Mouse (Mus musculus): Measurements from ENCODE around the gene Eepd1. TPM values are rescaled to one million over a fixed set of nuclear protein-coding genes. Genes with fewer than 3 reads are reported as not detected.

Eepd1 gene
- total RNA-seq, 2 experiments from 2014 or later: 2.1 to 2.8 TPM

- no peak for ATAC-seq (replicated peaks; ENCODE audit: low FRiP score, low TSS enrichment, poor library complexity, severe bottlenecking)
Measured at GRCm38 (mm10) chr9:25567071-25567470, 85.7 kb downstream of the Eepd1 start.

GRCm38 (mm10) chr9:25568783-25569182 lies 87.4 kb downstream of the Eepd1 start:
- no peak for ATAC-seq (replicated peaks; ENCODE audit: low FRiP score, low TSS enrichment, poor library complexity, severe bottlenecking)

DNA sequence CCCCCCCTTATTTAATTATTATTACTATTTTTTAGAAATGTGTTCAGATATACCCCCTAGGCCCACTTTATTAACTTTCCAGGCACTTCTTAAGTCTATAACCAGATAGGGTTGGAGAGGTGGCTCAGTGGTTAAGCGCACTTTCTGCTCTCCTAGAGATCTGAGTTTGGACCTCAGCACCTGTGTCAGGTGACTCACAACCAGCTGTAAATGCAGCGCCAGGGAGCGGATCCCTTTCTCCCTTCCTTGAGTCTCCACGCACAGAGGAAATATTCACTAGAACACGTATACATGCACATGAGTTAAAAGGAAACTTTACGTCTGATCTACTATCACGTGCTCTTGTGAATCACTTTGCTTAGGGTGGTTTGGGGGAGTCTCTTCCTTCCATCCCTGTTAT lies 88.7 kb downstream of the Eepd1 start:
- no peak for ATAC-seq (replicated peaks; ENCODE audit: low FRiP score, low TSS enrichment, poor library complexity, severe bottlenecking)

GRCm38 (mm10) chr9:25570436-25570835 lies 89.1 kb downstream of the Eepd1 start:
- no peak for ATAC-seq (replicated peaks; ENCODE audit: low FRiP score, low TSS enrichment, poor library complexity, severe bottlenecking)

GRCm38 (mm10) chr9:25571381-25571780 lies 90.0 kb downstream of the Eepd1 start:
- no peak for ATAC-seq (replicated peaks; ENCODE audit: low FRiP score, low TSS enrichment, poor library complexity, severe bottlenecking)

DNA sequence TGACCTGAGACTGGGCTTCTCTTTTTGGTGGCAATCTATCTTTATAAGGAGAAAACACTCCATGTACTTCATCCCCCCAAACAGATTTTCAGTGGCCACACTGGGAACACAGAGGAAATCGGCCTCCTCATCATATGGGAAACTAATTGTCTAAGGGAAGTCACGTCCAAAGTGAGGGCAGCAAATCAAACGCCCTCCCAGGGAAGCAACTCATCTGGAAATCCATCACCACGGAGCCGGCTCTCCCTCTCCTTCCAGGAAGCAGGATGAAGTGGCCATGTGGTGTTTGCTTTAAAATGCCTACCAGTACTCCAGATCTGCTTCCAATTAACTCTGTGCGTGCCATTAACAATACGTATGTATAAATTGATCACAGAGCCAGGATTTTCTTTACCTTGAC lies 92.4 kb downstream of the Eepd1 start:
- no peak for ATAC-seq (replicated peaks; ENCODE audit: low FRiP score, low TSS enrichment, poor library complexity, severe bottlenecking)

DNA sequence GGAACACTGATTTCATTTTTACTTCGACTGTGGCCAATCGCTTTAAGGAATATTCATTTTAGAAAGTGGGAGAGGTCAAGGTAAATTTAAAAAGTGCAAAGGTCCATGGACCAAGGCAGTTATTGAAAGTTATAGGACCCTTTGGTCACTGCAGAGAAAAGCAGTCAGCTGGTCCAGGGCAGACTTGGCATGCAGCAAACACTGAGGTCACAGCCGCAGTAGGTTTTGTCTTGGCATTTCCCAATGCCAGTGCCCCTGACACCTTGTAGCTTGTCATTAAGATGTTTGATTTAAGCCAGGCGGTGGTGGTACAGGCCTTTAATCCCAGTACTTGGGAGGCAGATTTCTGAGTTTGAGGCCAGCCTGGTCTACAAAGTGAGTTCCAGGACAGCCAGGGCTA lies 92.8 kb downstream of the Eepd1 start:
- no peak for ATAC-seq (replicated peaks; ENCODE audit: low FRiP score, low TSS enrichment, poor library complexity, severe bottlenecking)

GRCm38 (mm10) chr9:25578674-25579596 lies 97.6 kb downstream of the Eepd1 start:
- peak; percentile 71 for ATAC-seq (replicated peaks; ENCODE audit: low FRiP score, low TSS enrichment, poor library complexity, severe bottlenecking)

DNA sequence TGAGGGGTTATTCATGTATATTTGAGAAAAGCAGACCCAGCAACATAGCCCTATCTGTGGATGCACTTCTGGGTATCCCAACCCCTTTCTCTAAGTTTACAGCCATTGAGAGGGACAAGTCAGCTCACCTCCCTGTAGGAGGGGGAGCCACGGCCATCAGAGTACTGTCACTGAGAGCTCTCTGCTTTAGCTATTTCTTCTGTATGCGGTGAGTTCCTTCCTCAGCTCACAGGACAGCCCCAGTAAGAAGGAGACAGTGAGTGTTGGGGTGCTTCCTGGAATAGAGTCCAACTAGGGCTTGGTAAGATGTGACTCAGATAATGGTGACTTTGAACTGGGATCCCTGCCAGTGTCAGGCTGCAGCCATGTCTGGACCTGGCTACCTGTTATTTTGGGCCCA lies 102.3 kb downstream of the Eepd1 start:
- ATAC-seq (replicated peaks; ENCODE audit: low FRiP score, low TSS enrichment, poor library complexity, severe bottlenecking): no peak

DNA sequence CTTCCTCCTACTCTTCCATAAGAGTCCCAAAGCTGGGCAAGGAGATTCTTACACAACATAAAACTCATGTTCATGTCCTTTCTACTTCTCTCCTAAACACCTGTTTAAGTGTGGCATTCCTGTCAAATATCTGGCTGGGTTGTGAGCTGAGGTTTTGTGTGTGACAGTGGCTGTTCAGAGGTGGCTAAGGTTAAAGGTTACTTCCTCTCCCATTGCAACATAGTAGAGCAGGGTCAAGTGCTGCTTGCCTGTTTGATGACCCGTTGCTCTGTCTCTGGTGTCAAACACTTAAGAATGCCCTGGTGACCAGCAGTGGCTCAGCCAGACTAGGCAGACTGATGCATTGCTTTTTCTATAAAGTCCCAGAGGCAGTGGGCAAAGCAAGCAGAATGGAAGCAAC lies 104.3 kb downstream of the Eepd1 start:
- no peak for ATAC-seq (replicated peaks; ENCODE audit: low FRiP score, low TSS enrichment, poor library complexity, severe bottlenecking)

DNA sequence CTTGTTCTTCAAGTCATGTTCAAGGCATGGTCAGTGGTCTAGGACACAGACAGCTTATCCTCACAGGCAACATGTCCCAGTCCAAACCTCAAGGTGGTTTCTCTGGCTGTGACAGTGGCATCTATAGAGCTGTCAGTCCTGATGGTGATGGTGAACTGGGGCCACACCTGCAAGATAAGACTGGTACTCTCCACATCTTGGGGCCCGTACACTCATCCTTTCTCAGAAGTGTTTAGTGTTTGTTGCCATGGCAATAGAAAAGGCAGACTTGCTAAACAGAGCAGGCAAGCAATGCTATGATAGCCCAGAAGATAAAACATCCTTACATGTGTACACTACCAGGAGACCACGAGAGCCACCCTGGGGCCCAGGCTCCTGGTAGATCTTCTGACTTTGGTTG lies 107.2 kb downstream of the Eepd1 start:
- ATAC-seq (replicated peaks; ENCODE audit: low FRiP score, low TSS enrichment, poor library complexity, severe bottlenecking): no peak

GRCm38 (mm10) chr9:25590740-25591139 lies 109.4 kb downstream of the Eepd1 start:
- ATAC-seq (replicated peaks; ENCODE audit: low FRiP score, low TSS enrichment, poor library complexity, severe bottlenecking): no peak

- ATAC-seq (replicated peaks; ENCODE audit: low FRiP score, low TSS enrichment, poor library complexity, severe bottlenecking): peak; percentile 93
Measured at GRCm38 (mm10) chr9:25591390-25592354, 110.3 kb downstream of the Eepd1 start.

- no peak for ATAC-seq (replicated peaks; ENCODE audit: low FRiP score, low TSS enrichment, poor library complexity, severe bottlenecking)
Measured at GRCm38 (mm10) chr9:25592355-25592955, 111.1 kb downstream of the Eepd1 start.

DNA sequence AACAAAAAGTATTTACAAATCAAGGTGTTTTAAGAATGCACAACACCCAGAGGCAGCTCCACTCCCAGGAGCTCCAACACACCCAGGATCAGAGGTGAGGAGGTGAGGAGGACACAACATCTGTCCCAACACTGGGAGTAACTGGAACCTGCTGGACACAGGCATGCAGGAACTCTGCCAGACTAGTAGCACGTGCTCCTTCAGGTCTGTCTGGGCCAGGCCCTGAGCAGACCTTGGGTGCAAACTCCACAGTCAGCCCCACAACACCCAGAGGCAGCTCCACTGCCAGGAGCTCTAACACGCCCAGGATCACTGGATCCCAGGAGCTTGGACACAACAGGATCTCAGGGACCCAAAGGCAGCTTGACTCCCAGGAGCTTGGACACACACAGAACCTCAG lies 143.4 kb downstream of the Eepd1 start:
- ATAC-seq (replicated peaks; ENCODE audit: low FRiP score, low TSS enrichment, poor library complexity, severe bottlenecking): no peak

GRCm38 (mm10) chr9:25629531-25630099 lies 148.3 kb downstream of the Eepd1 start:
- no peak for ATAC-seq (replicated peaks; ENCODE audit: low FRiP score, low TSS enrichment, poor library complexity, severe bottlenecking)
